Mouse (Mus musculus) myocyte (in vitro differentiated cells): Measurements from ENCODE around the gene Adcy2. TPM values are rescaled to one million over a fixed set of nuclear protein-coding genes. Genes with fewer than 3 reads are reported as not detected.

Experiments
- H3K27me3 ChIP-seq: one replicate; pipeline ENCODE4 v1.6.1; 2011; ENCODE audit not compliant: control insufficient read depth, insufficient read depth, insufficient read length
- H3K36me3 ChIP-seq: one replicate; pipeline ENCODE4 v1.6.1; 2011; ENCODE audit not compliant: control insufficient read depth, insufficient read depth
- H3K4me2 ChIP-seq: one replicate; pipeline ENCODE4 v1.6.1; 2011; ENCODE audit warnings: low read depth, control low read depth
- H3K4me3 ChIP-seq: one replicate; pipeline ENCODE4 v1.5.1; 2011; ENCODE audit warnings: mild to moderate bottlenecking, control low read depth, moderate library complexity
- H3K79me2 ChIP-seq: one replicate; pipeline ENCODE4 v1.6.1; 2011; ENCODE audit not compliant: control insufficient read depth, insufficient read depth
- H3ac ChIP-seq: one replicate; pipeline ENCODE4 v1.6.1; 2011; ENCODE audit not compliant: control insufficient read depth, insufficient read length
- CEBPB ChIP-seq: IDR thresholded peaks from 2 replicates; pipeline ENCODE4 v1.6.1; 2011; ENCODE audit warnings: mild to moderate bottlenecking, moderate library complexity; ENCODE audit not compliant: poor library complexity, insufficient read depth, severe bottlenecking
- E2F4 ChIP-seq: IDR thresholded peaks from one replicate; pipeline ENCODE4 v1.6.1; 2011; ENCODE audit warnings: mild to moderate bottlenecking, control low read depth, moderate library complexity; ENCODE audit not compliant: insufficient read depth
- MAX ChIP-seq: IDR thresholded peaks from one replicate; pipeline ENCODE4 v1.6.1; 2011; ENCODE audit warnings: low read depth, mild to moderate bottlenecking, control low read depth
- MYOD1 ChIP-seq, 3 experiments: IDR thresholded peaks; one replicate each; pipeline ENCODE4 v1.6.1; 2011; ENCODE audit warnings: control low read depth in 2 of 3, low read depth in 2 of 3, mild to moderate bottlenecking in 2 of 3, moderate library complexity in 1 of 3; ENCODE audit not compliant: insufficient read length in 2 of 3, control insufficient read depth in 1 of 3
- MYOG ChIP-seq, 3 experiments: IDR thresholded peaks; one replicate each; pipeline ENCODE4 v1.6.1; 2011; ENCODE audit warnings: control low read depth in 2 of 3, low read depth in 2 of 3, mild to moderate bottlenecking in 2 of 3; ENCODE audit not compliant: insufficient read length in 2 of 3, control insufficient read depth in 1 of 3, insufficient read depth in 1 of 3
- POLR2A ChIP-seq: IDR thresholded peaks from one replicate; pipeline ENCODE4 v1.6.1; 2011; ENCODE audit warnings: low read depth, mild to moderate bottlenecking, control low read depth, moderate library complexity; ENCODE audit not compliant: insufficient read length
- POLR2AphosphoS2 ChIP-seq: IDR thresholded peaks from one replicate; pipeline ENCODE4 v1.6.1; 2011; ENCODE audit warnings: low read depth, control low read depth; ENCODE audit not compliant: insufficient read length
- REST ChIP-seq: IDR thresholded peaks from one replicate; pipeline ENCODE4 v1.6.1; 2011; ENCODE audit warnings: mild to moderate bottlenecking, control low read depth, moderate library complexity; ENCODE audit not compliant: insufficient read depth, insufficient read length
- SRF ChIP-seq: IDR thresholded peaks from one replicate; pipeline ENCODE4 v1.6.1; 2011; ENCODE audit warnings: low read depth; ENCODE audit not compliant: control insufficient read depth, insufficient read length
- TCF12 ChIP-seq: IDR thresholded peaks from one replicate; pipeline ENCODE4 v1.6.1; 2011; ENCODE audit warnings: mild to moderate bottlenecking, control low read depth; ENCODE audit not compliant: poor library complexity, insufficient read depth, severe bottlenecking
- TCF3 ChIP-seq: IDR thresholded peaks from one replicate; pipeline ENCODE4 v1.6.1; 2011; ENCODE audit warnings: low read depth, control low read depth; ENCODE audit not compliant: insufficient read length
- USF1 ChIP-seq: IDR thresholded peaks from one replicate; pipeline ENCODE4 v1.6.1; 2011; ENCODE audit warnings: low read depth, mild to moderate bottlenecking, control low read depth, moderate library complexity
- polyA plus RNA-seq: library from polyadenylated mRNA; unstranded; fragments of >200 nt; fragmentation: generic; extraction: Trizol; gene quantifications from one replicate; pipeline ENCODE4 v1.2.1, GENCODE M21; 2012; ENCODE audit warnings: missing spikeins

The Adcy2 gene
- polyA plus RNA-seq, 1 experiment, result not detected

- H3ac ChIP-seq, result no peak overlapping the region
- TF ChIP-seq MYOD1 (IDR thresholded peaks at IDR 0.05; ENCODE audit: control insufficient read depth in 1 of 3, insufficient read length in 2 of 3, low read depth in 2 of 3), result no peak
Measured at GRCm38 (mm10) chr13:68941429-68941828, 57.9 kb downstream of the Adcy2 start.

DNA sequence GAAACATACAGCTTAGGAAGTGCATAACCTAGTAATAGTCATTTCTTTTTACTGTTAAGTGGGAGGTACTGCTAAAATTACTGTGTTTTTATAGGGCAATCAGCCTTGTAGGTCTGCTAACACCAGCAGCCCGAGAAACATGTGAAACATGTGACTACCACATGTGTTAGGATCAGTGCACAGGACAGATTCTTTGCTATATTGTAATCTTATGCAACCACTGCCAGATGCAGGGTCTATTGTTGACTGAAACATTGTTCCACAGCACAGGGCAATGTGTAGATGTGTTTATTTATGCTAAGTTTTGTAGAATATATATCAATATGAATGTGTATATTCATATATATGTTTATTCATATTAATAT, 67.1 kb downstream of the Adcy2 start:
- Histone ChIP-seq H3K36me3 (no peaks in the 10 kb centered on the region), H3K27me3 (no peaks in the 10 kb centered on the region), H3K79me2 (no peaks in the 10 kb centered on the region), H3K4me3 (no peak overlapping the region), H3K4me2 (no peak overlapping the region), H3ac (no peak overlapping the region)
- TF ChIP-seq POLR2A (no peak), CEBPB (no peak), E2F4 (no peak), USF1 (no peak), MAX (no peak), MYOG (IDR thresholded peaks at IDR 0.05; ENCODE audit: control insufficient read depth in 1 of 3, insufficient read depth in 1 of 3, insufficient read length in 2 of 3, low read depth in 2 of 3) (no peak), SRF (no peak), TCF12 (no peak)

More at GRCm38 (mm10) chr13:68941429-68941828, 57.9 kb downstream of the Adcy2 start:
- H3K27me3 ChIP-seq, result no peaks in the 10 kb centered on the region
- no peak overlapping the region for H3K4me3 ChIP-seq
- no peak overlapping the region for H3K4me2 ChIP-seq
- H3K79me2 ChIP-seq, result no peaks in the 10 kb centered on the region
- H3K36me3 ChIP-seq, result no peaks in the 10 kb centered on the region

DNA sequence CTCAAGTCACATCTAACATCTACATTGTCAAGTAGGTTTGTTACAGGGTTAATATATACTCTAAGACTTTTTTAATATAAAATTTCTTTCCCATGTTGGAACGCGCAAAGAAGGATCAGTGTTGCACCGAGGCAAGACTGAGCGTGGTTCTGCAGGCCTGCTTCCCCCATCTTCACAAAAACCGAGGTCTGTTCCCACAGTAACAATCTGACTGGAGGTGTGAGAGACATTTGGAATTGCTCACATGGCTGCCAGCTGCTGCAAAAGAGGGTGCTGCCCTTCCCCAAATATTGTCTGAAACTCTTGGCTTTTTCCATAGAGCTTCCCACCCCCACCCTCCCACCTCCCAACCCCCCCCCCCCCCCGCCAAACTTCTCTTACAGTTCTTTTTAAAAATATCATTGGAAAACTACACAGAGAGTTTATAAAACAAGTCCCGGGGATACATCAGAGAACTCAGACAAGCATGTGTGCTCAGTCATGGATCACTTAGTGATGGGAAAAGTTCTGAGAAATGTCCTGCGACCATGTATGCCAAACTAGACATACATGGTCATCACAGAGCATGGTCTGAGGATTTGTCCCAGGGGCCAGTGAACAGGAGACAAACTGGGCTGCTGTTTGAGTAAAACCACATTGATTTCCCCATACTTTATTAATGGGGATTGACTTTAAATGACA, 67.6 kb downstream of the Adcy2 start:
- Histone ChIP-seq H3K27me3 (no peaks in the 10 kb centered on the region), H3K4me3 (no peak overlapping the region), H3K36me3 (no peaks in the 10 kb centered on the region), H3K79me2 (no peaks in the 10 kb centered on the region), H3K4me2 (no peak overlapping the region), H3ac (no peak overlapping the region)
- no peak for TF ChIP-seq MAX
- no peak for TF ChIP-seq MYOD1 (IDR thresholded peaks at IDR 0.05; ENCODE audit: control insufficient read depth in 1 of 3, insufficient read length in 2 of 3, low read depth in 2 of 3)
- no peak for TF ChIP-seq TCF3
- no peak for TF ChIP-seq POLR2A
- TF ChIP-seq REST, result no peak
- TF ChIP-seq POLR2AphosphoS2, result no peak
- no peak for TF ChIP-seq MYOG (IDR thresholded peaks at IDR 0.05; ENCODE audit: control insufficient read depth in 1 of 3, insufficient read depth in 1 of 3, insufficient read length in 2 of 3, low read depth in 2 of 3)
- TF ChIP-seq USF1, result no peak
- TF ChIP-seq TCF12, result no peak
- TF ChIP-seq CEBPB, result no peak

DNA sequence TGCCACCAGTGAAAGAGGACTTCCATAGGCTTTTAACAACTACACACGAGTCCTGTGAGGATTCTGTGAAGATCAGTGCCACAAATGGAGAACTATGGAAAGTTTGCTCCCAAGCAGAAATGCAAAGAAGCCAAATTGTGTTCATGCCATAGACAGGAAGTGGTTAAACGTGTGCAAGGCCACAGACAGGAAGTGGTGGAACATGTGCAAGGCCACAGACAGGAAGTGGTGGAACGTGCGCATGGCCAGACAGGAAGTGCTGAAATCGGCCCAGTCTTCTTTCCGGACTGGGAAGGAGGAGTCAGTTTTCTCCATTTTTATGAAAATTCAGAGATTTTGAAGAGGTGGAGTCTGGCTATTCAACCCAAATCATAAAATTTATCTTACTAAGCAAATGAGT, 70.9 kb downstream of the Adcy2 start:
- no peak overlapping the region for H3ac ChIP-seq
- no peaks in the 10 kb centered on the region for H3K36me3 ChIP-seq
- no peak overlapping the region for H3K4me2 ChIP-seq
- no peaks in the 10 kb centered on the region for H3K79me2 ChIP-seq
- H3K27me3 ChIP-seq, result no peaks in the 10 kb centered on the region
- no peak overlapping the region for H3K4me3 ChIP-seq
- TF ChIP-seq MYOG (IDR thresholded peaks at IDR 0.05; ENCODE audit: control insufficient read depth in 1 of 3, insufficient read depth in 1 of 3, insufficient read length in 2 of 3, low read depth in 2 of 3) (no peak), USF1 (no peak), SRF (no peak), POLR2A (no peak), TCF3 (no peak), MAX (no peak), MYOD1 (IDR thresholded peaks at IDR 0.05; ENCODE audit: control insufficient read depth in 1 of 3, insufficient read length in 2 of 3, low read depth in 2 of 3) (no peak), CEBPB (no peak), REST (no peak), E2F4 (no peak)

DNA sequence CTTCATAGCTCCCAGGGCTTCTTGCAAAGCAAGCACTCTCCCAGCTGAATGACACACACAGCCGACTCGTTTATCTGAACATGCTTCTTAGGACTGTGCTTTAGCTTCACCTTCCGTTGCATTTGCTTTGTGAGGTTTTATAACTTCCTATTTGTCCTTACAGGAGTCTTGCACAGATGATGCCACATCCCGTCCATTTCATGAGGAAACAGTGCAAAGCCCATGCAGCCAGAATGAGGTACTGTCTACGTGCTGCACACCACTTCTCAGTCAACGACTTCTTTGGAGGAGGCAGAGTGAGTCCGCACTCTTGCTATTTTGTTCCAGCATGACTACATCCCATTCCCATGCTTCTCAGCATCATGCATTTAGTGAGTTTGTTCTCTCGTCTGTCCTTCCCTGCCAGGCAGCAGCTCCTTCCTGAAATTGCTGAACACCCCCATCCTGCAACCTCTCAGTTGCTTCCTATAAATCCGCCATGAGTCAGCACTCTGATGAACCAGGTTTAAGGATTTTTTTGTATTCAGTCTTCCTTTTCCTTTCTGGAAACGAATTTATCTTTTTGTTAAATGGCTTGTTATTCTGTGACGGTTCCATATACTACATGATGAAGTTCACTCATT, 85.6 kb downstream of the Adcy2 start:
- TF ChIP-seq SRF (no peak), POLR2A (no peak), POLR2AphosphoS2 (no peak), TCF12 (no peak), E2F4 (no peak), USF1 (no peak), MYOD1 (IDR thresholded peaks at IDR 0.05; ENCODE audit: control insufficient read depth in 1 of 3, insufficient read length in 2 of 3, low read depth in 2 of 3) (no peak)
- no peak overlapping the region for H3K4me3 ChIP-seq

More for the DNA sequence above, 85.6 kb downstream of the Adcy2 start:
- no peak overlapping the region for H3K4me2 ChIP-seq
- H3K36me3 ChIP-seq, result no peaks in the 10 kb centered on the region
- no peak overlapping the region for H3ac ChIP-seq
- no peaks in the 10 kb centered on the region for H3K27me3 ChIP-seq
- no peaks in the 10 kb centered on the region for H3K79me2 ChIP-seq
